Mouse (Mus musculus) lung, postnatal 0 days (tissue): ENCODE data around the gene Cep131.

Source experiments
- CTCF ChIP-seq: IDR thresholded peaks from 2 replicates; pipeline ENCODE4 v1.5.1; 2016; ENCODE audit warnings: antibody characterized with exemption, mild to moderate bottlenecking
- EP300 ChIP-seq: IDR thresholded peaks from 2 replicates; pipeline ENCODE4 v1.6.1; 2016; ENCODE audit warnings: antibody characterized with exemption, mild to moderate bottlenecking, control low read depth

GRCm38 (mm10) chr11:120049067-120049466, 37.6 kb downstream of the Cep131 start:
- TF ChIP-seq CTCF: no peak
- TF ChIP-seq EP300: no peak
